Mouse (Mus musculus) urinary bladder, adult 18-20 months (tissue): ENCODE results near the gene Eva1b.
"Not testable (repeated sequence)": the region's sequence is repeated elsewhere in the genome, so short reads cannot be mapped to it uniquely, and the experiment has no call there.

ENCODE experiments used
- DNase-seq, 2 experiments: peaks; one replicate each; pipeline ENCODE4 v3.0.0; 2022; ENCODE audit warnings: low spot score in 2 of 2, mixed read lengths in 2 of 2

Gene Eva1b

DNA sequence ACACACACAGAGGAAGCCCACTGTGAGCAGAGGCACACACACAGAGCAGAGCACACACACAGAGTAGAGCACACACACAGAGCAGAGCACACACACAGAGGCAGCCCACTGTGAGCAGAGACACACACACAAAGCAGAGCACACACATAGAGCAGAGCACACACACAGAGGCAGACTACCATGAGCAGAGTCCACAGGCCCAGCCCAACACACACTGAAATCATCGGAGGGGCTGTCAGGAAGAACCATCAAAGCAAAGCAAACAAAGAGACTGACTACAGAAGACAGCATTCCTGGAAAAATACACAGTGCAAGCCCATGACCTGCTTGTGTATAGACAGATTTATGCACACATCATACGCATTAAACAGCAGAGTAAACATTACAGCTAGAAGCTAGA is 8.3 kb downstream of the Eva1b start:
- DNase-seq: no peak

DNA sequence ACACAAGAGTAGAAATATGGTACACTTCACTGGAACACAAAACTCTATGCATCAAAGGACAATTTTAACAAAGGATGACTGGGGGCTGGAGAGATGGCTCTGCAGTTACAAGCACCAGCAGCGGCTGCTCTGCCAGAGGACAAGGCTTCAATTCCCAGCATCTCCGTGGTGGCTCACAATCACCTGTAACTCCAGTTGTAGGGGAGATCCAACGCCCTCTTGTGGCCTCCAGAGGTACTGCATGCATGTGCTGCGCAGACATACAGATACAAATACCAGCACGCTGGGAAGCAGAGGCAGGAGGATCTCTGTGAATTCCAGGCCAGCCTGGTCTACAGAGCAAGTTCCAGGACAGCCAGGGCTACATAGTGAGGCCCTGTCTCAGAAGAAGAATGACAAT is 9.1 kb downstream of the Eva1b start:
- no peak for DNase-seq

DNA sequence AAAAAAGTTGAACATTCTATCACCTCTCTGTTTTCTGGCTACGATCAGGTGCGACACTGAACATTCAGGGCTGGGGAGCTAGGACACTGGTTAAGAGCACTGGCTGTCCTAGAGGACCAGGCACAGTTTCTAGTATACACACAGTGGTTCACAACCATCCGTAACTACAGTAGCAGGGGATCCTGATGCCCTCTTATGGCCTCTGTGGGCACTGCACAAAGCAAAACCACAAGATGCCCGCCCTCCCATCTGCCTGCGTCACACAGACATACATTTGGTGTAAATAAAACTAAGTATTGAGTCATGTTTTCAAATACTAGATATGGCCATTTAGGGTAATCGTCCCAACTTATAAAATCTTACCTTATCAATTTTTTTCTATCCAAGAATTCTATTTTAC is 10.0 kb downstream of the Eva1b start:
- no peak for DNase-seq

DNA sequence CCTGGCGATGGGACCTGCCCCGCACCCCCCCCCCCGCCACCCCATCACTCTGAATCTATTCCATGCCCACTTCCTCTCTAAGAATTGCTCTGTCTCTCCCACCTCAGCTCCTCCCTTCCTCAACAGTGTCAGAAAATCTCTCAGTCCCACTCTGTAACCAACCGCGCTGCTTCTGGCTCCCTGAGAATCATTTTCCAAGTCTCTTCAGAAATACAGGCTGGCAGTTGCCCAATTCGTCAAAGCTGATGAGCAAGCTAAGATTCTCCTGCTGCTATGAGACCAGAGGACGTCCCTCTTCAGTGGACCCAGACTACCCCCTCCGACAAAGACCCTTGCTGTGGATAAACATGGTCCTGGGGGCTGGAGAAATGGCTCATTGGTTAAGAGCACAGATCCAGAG is 11.9 kb downstream of the Eva1b start:
- DNase-seq: no peak

DNA sequence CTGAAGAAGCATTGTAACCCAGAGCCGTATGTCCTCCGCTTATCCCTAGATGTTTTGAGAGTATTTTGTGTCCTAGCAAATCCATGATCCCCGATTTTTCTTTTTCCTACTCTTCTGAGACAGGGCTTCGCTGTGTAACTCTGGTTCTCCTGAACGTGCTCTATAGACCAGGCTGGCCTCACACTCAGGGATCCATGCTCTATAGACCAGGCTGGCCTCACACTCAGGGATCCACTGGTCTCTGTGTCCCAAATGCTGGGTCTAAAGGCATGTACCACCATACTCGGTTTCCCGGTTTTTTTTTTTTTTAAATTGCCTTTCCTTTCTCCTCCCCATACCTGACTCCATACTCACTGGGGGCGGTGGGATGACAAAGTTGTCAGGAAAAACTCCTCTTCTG is 13.4 kb downstream of the Eva1b start:
- no peak for DNase-seq

DNA sequence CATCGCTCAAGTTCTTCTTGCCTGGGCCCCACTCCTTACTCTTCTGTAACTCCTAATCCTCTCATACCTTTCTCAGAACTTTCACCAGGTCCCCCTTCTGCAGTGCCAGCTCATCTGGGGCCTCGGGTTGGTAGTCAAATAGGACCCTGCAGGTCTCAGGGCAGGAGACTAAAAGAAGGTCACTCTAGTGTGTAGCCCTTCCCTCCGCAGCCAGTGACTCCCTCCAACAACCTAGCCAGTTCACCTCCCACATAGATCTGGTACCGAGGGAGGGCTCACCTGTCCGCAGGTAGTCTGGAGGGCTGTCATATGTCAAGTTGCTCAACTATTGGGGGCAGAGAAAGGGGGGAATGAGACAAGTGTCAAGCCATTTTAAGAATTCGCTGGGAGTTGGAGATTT is 13.9 kb downstream of the Eva1b start:
- DNase-seq: no peak

DNA sequence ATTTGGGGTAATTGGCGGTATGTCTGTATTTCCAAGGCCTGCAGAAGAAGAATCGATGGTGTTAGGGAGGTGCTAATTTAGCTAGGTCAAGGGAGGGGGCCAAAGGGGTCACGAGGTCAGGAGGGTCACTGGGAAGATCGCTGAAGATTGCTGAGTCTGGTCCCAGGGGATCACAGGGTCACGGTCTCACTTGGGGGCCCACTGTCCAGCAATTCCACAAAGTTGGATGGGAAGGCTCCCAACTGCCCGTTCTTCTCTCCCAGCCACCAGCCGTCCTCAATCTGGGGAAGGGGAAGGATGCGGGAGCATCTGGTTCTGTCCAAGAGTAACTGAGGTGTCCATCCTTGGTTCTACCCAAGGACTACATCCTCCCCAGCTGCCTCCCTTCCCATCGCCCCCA is 14.4 kb downstream of the Eva1b start:
- DNase-seq: no peak

DNA sequence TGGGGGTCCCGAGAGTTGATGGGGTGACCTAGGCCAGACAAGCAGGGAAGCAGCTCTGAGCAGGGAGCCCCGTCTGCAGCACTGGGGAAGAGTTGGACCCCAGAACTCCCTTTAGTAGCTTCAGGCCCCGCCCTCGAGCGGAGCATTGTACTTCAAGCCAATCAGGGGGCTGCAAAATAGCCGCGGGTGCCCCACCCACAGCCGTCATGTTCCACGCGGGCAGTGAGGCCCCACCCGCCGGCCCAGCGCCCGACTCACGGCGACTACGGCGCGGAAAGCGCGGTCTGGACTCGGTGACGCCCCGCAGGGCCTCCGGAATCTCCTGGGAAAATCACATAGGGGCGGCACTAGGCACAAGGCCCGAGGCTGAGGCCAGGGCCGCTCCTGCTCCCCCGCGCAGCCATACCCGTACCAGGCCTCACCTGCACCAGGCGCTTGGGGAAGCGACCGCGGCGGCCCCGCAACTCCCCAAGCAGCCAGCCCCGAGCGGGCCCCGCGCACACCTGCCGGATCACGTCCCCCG is 15.1 kb downstream of the Eva1b start:
- peak; percentile 83 to 91 for DNase-seq

DNA sequence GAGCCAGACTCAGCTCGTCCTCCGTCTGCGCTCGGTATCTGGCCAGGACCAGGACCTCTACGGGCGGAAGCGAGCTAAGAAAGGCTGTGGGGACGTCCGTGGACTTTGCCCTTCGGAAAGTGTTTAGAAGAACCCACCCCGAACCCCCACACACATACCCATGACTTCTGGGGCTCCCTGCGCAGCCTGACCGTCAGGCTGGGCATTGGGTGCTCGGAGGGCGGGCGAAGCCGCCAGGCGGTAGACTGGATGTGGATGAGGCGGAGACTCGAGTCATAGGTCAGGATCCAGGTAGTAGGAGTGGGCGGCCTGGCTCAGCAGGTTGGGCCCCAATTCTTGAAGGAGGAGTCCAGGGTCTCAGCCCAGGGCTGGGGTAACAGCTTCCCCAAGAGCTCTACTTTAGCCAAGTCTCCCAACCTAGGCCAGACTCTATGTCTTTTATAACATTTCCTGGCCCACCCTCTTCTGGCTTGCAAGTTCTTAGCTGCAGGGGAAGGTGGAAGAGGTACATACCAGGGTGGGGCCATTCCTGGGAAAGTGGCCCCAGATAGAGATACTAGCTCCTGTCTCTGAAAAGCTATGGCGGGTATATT is 15.6 kb downstream of the Eva1b start, which contains the start of gene Sh3d21:
TSS of gene Sh3d21 (minus strand) at position 425 of the 593 bp plus-strand sequence.
- DNase-seq: peak in 1 of 2 experiments; percentile 57

DNA sequence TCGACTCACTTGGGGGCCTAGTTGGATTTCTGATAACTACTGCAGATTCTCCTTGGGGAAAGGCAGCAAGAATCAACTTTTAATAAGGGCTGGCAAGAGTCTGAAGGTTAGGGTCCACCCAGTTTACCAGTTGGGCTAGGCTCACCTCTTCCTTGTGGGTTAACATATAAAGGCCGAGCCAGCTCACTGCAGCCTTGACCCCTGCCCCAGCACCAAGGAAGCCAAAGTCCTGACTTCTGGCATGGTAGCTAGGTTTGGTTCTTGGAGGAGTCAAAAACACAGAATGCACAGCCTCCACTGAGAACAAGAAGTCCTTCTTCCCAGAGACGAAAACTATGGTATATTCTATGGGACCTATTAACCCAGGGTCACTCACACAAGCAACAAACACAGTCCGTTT is 16.1 kb downstream of the Eva1b start:
- DNase-seq: no peak

DNA sequence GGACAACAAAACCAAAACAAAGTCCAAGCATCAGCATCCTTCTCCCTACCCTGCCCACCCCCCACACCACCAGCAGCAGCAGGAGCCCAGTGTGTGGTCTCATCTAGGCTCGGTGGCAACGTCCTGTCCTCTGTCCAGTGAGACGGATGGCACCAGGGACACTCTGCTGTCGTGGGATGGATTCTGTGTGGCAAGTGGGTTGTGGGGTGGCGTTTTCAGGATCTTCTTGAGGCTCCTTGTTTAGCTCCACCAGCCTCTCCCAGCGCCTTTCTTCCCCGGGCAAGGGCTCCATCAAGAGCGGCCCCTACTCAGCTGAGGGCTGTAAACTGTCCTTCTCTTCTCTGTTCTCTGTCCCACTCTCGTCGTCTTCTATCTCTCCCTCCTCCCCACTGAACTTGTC is 17.5 kb downstream of the Eva1b start:
- not testable (repeated sequence) for DNase-seq

DNA sequence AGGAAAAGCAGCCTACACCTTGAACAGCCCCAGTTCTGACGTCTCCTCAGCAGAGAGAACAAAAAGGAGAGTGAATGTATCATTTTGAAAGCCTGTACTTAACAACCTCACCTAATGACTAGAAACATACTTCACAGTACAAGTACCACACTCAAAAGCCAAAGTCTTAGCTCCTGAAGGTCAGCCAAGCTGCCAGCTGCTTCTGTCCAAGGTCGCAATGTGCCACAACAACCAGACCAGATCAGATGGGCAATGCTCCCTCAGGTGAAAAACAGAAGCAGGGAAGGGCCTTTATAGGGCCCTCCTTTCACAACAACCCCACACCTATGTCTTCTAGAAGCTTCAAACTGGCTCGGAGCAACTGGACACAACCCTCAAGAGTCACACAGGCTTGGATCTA is 18.5 kb downstream of the Eva1b start:
- no peak for DNase-seq

DNA sequence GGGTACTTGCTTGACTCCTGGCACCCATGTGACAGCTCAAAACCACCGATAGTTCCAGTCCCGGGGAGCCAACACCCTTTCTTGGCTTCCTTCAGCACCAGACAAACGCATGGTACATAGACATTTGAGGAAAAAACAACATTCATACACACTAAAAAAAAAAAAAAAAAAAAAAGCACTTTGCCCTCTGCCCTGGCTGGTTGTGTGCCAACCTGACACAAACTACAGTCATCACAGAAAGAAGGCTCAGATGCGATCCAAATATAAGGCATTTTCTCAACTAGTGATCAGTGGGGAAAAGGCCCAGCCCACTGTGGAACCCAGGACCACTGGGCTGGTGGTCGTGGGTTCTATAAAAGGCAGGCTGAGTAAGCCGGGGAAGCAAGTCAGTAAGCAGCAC is 21.3 kb downstream of the Eva1b start:
- no peak for DNase-seq

DNA sequence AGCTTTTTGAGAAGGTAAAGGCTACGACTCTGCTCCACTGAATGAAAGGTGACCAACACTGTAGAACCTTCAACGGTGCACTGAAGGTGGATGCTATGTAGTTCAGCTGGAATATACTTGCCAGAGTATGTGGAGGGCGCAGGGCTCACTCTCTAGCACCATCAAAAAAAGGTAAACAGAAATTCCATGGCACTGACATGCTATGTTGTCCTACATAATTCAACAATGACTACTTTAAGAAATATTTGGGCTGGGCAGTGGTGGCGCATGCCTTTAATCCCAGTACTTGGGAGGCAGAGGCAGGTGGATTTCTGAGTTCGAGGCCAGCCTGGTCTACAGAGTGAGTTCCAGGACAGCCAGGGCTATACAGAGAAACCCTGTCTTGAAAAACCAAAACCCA is 23.2 kb downstream of the Eva1b start:
- not testable (repeated sequence) for DNase-seq

DNA sequence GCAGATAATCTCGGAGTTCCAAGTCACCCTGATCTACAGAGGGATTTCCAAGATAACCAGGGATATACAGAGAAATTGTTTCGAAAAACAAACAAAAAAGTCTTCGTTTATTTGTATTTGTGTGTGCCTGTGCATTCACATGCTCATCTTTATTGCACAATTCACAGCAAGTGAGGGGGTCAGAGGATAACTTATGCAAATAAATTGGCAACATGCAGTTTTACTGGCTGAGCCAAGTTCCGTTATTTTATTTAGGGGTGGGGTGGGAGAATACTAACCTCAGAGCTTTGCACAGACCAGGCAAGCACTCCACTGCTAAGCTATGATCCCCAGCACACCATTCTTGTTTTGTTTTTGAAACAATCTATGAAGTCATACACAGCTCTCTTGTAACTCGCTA is 26.3 kb downstream of the Eva1b start:
- DNase-seq: no peak

DNA sequence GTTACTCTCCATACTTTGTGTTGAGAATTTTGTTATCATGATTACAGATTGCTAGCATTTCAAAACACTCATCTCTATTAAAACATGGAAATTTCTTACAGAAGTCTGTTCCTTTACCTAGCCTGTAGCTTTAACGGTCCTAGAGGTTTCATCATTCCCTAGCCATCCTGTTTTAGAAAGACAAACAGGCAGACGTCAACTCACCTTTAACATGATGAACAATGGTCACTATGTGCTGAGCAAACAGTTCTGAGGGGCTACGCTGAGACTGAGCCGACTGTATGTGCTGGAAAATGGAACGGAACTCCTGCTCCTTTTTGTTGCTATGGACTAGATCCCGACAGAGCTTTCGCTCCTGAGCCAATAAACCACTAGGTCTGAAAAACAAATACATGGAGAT is 28.4 kb downstream of the Eva1b start:
- not testable (repeated sequence) for DNase-seq

DNA sequence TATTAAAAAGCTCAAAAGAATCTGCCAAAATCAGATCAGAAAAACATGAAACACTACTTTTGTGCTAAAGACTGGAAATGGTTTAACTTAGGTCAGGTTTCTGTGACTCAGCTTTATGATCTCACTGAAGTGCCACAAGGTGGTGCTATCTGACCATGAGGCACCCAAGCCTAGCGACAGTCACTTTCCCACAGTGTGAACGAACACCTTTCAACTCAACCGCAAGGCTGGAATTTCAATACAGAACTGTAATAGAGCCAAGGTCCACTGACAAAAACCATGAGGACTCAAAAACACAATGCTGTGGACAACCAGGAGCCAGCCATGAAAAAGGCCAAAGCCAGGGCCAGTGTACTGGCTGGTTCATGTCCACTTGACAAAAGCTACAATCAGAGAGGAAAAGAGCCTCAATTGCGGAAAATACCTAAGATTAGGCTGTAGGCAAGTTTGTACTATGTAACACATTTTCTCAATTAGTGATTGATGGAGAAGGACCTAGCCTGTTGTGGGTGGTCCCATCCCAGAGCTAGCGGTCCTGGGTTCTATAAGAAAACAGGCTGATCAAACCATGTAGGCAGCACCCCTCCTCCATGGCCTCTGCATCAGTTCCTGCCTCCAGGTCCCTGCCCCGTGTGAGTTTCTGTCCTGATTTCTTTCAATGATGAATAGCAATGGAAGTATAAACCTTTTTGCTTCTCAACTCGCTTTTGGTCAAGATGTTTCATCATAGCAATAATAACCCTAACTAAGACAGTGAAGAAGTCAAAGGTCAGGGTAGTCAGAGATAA is 33.8 kb downstream of the Eva1b start:
- no peak for DNase-seq

DNA sequence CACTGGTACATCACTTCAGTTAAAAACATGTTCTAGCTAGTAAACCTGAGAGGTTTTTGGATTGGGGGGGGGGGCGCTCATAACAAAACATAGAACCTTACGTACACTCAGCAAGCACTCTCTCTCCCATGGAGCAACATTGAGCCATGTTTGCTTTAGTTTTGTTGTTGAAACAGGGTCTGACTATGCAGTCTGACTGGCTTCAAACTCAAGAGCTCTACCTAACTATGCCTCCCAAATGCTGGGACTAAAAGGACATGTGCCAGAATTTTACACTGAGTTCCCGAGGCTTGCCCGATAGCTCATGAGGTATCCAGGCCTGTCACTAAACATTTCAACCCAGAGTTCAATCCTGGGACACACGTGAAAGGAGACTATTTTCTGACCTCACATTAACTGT is 35.5 kb downstream of the Eva1b start:
- DNase-seq: no peak

DNA sequence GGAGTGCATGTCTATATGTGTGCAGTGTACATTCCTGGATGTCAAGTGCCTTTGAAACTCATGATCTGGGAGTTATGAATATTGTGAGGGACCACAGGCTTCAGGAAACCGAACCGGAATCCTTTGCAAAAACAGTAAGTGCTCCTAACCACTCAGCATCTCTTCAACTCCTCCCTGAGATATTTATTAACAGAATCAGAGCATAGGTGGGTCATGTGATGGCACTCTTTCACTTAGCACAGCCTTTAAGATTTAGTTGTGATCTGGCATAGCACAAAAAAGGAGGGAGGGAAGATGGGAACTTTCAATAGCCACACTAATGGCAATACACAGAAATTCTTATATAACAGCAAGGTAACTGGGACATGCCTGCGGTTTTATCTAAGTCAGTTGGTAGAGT is 39.6 kb downstream of the Eva1b start:
- no peak for DNase-seq

DNA sequence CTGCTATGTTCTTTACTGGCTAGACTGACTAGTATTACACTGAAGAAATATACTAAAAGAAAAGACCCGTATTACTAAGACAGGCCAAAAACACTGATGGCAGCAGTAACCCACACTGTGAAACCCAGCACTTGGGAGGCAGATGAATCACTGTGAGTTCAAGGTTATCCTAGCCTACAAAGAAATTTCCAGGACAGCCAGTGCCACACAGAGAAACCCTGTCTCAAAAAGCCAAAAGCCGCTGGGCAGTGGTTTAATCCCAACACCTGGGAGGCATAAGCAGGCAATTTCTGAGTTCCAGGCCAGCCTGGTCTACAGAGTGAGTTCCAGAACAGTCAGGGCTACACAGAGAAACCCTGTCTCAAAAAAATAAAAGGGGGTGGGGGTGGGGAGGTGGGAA is 43.1 kb downstream of the Eva1b start:
- DNase-seq: no peak

DNA sequence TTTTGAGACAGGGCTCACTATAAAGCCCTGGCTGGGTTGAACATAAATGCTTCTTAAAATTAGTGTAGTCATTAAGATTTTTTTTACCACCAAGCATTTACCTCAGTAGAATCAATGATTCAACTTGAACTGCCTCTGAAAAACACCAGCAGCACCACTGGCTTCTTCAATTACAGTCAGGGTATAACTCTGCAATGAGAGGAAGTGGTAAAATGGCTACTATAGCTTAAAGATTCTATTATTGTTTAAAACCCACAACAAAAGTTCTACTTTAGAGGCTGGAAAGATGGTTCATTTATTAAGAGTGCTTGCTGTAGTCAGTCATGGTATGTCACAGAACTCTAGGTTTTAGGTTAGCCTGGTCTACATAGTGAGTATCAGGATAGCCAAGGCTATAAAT is 46.7 kb downstream of the Eva1b start:
- DNase-seq: no peak

DNA sequence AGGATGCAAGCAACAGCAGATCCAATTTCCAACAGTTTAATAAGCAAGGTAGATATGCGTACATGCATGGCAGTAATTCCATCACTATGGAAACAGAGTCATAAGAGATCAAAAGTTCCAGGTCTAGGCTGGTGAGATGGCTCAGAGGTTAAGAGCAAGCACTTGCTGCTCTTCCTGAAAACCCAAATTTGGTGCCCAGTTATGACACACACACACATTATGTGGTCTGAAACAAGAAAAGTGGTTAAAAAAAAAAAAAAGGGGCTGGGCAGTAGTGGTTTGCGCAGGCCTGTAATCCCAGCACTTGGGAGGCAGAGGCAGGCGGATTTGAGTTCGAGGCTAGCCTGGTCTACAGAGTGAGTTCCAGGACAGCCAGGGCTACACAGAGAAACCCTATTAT is 47.4 kb downstream of the Eva1b start:
- DNase-seq: no peak

DNA sequence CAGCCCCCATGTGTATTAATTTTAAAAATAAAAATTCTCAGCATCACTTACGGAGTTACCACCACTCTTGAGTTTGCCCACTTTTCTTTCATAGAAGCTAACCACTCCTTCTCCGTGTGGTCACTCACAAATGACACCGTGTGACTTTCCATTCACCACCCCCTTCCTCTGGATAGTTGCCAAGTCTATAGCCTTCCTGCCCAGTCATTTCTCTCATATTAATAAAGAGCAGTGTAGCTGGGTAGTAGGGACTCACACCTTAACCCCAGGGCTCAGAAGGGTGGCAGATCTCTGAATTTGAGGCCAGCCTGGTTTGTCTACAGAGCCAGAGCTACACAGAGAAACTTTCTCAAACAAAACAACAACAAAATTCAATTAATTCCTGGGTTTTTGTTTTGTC is 49.9 kb downstream of the Eva1b start:
- no peak for DNase-seq
